Mouse (Mus musculus): ENCODE measurements at regions not wholly inside any gene's neighbourhood (a gene's known extent, or its start where the extent isn't known, plus 50 kb on each side); places are given as distances from the start of the nearest gene placed in this dataset.

DNA sequence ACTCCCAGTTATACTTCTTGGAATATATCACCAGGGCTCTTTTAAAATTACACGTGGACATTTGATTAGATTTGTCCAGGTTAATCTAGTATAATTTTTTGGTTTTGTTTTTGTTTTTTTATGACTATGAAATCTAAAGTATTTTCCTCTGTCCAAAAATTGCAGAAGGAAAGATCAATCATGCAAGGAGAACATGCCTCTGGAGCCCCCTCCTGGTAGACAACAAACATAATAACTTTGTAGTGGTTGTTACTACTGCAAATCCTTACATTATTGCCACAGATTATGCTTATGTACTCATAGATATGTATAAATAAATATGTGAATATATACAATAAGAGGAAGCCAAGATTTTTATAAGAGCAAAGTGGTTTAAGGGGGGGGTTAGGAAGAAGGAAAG lies 404.2 kb upstream of the Chl1 start:
- TF ChIP-seq CTCF (IDR thresholded peaks at IDR 0.05; ENCODE audit: low read depth): peak; percentile 65

GRCm38 (mm10) chr6:103119537-103119936 lies 390.8 kb upstream of the Chl1 start:
- no peak overlapping the region for H3K4me3 ChIP-seq (replicated peaks; ENCODE audit: low read depth, low read length)
- no peak for DNase-seq (ENCODE audit: low spot score)
- no peaks in the 10 kb centered on the region for H3K36me3 ChIP-seq (ENCODE audit: insufficient read depth, low read length)
- no peaks in the 10 kb centered on the region for H3K4me1 ChIP-seq (replicated peaks; ENCODE audit: insufficient read depth, low read length)
- ATAC-seq (replicated peaks; ENCODE audit: low FRiP score, low read depth): no peak
- no peak overlapping the region for H3K27ac ChIP-seq
- no peak overlapping the region for H3K9ac ChIP-seq (ENCODE audit: low read depth, low read length)
- H3K4me2 ChIP-seq (ENCODE audit: low read length): no peak overlapping the region
- no peak for TF ChIP-seq CTCF (IDR thresholded peaks at IDR 0.05; ENCODE audit: low read depth)
- no peaks in the 10 kb centered on the region for H3K9me3 ChIP-seq (replicated peaks; ENCODE audit: low read length)
- H3K27me3 ChIP-seq (ENCODE audit: insufficient read depth, low read length): no peaks in the 10 kb centered on the region
- WGBS: 74% methylated on average over 2 of the region's 2 CpGs

More for the DNA sequence above, 404.2 kb upstream of the Chl1 start:
- no peak overlapping the region for H3K9ac ChIP-seq (ENCODE audit: low read depth, low read length)
- 47% methylated on average over 1 of the region's 1 CpGs for WGBS
- ATAC-seq (replicated peaks; ENCODE audit: low FRiP score, low read depth) (no peak), DNase-seq (ENCODE audit: low spot score) (no peak)
- no peak overlapping the region for H3K4me2 ChIP-seq (ENCODE audit: low read length)
- H3K4me1 ChIP-seq (replicated peaks; ENCODE audit: insufficient read depth, low read length): no peaks in the 10 kb centered on the region
- H3K4me3 ChIP-seq (replicated peaks; ENCODE audit: low read depth, low read length): no peak overlapping the region
- H3K36me3 ChIP-seq (ENCODE audit: insufficient read depth, low read length): no peaks in the 10 kb centered on the region
- H3K27me3 ChIP-seq (ENCODE audit: insufficient read depth, low read length): no peaks in the 10 kb centered on the region
- no peaks in the 10 kb centered on the region for H3K9me3 ChIP-seq (replicated peaks; ENCODE audit: low read length)
- H3K27ac ChIP-seq: no peak overlapping the region

DNA sequence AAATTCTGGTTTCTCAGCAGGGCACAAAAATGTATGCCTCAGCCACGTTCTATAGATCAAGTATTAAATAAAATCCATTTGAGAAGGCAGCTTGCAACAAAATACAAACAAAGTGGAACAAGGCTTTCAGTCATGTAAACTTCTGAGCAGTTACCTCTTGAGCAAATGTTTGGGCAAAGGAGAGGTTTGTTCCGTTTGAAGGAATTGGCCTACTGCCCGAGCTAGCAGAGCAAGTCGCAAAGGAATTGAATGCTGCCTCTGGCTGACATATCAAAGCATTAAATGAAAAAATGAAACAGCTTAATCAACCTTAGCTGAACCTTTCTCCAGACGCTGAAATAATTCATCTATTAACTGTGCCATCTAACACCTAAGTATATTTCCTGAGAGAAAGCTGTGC lies 369.5 kb upstream of the Chl1 start:
- no peak for TF ChIP-seq CTCF (IDR thresholded peaks at IDR 0.05; ENCODE audit: low read depth)
- H3K27ac ChIP-seq: no peak overlapping the region
- ATAC-seq (replicated peaks; ENCODE audit: low FRiP score, low read depth) (no peak), DNase-seq (ENCODE audit: low spot score) (peak; percentile 13)
- H3K9me3 ChIP-seq (replicated peaks; ENCODE audit: low read length): no peaks in the 10 kb centered on the region
- no peak overlapping the region for H3K9ac ChIP-seq (ENCODE audit: low read depth, low read length)
- H3K4me3 ChIP-seq (replicated peaks; ENCODE audit: low read depth, low read length): no peak overlapping the region
- no peak overlapping the region for H3K4me2 ChIP-seq (ENCODE audit: low read length)
- WGBS: 52% methylated on average over 5 of the region's 5 CpGs
- no peaks in the 10 kb centered on the region for H3K27me3 ChIP-seq (ENCODE audit: insufficient read depth, low read length)
- H3K4me1 ChIP-seq (replicated peaks; ENCODE audit: insufficient read depth, low read length): no peaks in the 10 kb centered on the region
- no peaks in the 10 kb centered on the region for H3K36me3 ChIP-seq (ENCODE audit: insufficient read depth, low read length)

DNA sequence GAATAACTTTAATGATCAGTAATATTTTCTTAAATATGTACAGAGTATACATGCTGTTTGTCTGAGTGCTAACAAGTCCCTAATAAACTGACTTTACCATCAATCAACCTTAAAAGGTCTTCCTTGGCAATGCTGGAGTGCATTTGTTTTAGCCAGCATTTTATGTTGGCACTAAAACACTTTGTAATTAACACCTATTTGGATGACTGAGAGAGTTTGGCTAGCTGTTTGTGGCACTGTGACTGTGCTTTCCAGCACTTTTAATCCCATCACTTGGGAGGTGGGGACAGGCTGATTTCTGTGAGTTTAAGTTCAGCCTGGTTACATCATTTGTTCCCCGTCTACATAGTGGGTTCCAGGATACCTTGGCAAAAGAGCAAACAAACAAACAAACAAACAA lies 332.5 kb upstream of the Chl1 start:
- no peaks in the 10 kb centered on the region for H3K4me1 ChIP-seq (replicated peaks; ENCODE audit: insufficient read depth, low read length)
- H3K36me3 ChIP-seq (ENCODE audit: insufficient read depth, low read length): no peaks in the 10 kb centered on the region
- no peaks in the 10 kb centered on the region for H3K9me3 ChIP-seq (replicated peaks; ENCODE audit: low read length)
- no peak for DNase-seq (ENCODE audit: low spot score)
- no peak overlapping the region for H3K4me2 ChIP-seq (ENCODE audit: low read length)
- H3K4me3 ChIP-seq (replicated peaks; ENCODE audit: low read depth, low read length): no peak overlapping the region
- H3K27ac ChIP-seq: no peak overlapping the region
- H3K9ac ChIP-seq (ENCODE audit: low read depth, low read length): no peak overlapping the region
- H3K27me3 ChIP-seq (ENCODE audit: insufficient read depth, low read length): no peaks in the 10 kb centered on the region
- 26% methylated on average over 1 of the region's 1 CpGs for WGBS
- no peak for ATAC-seq (replicated peaks; ENCODE audit: low FRiP score, low read depth)
- TF ChIP-seq CTCF (IDR thresholded peaks at IDR 0.05; ENCODE audit: low read depth): no peak

DNA sequence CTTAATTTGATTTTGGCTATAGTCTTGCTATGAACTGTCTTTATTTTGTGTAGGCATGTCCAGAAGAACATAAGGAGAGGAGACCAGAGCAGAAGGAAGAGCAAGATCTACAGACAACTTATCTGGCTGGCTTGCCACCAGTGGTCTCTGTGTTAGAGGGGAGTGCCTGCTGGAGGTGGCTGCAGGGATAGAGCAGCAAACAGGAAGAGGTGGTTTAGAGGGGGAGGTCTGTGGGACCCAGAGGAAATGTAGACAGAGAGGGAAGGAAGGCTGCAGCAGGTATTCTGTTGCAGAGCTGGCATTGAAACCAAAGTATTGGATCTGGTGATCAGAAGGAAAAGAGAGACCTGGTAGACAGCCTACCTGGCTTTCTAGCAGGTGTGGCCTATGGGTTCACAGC lies 327.0 kb upstream of the Chl1 start:
- Histone ChIP-seq H3K4me2 (ENCODE audit: low read length) (no peak overlapping the region), H3K4me1 (replicated peaks; ENCODE audit: insufficient read depth, low read length) (no peaks in the 10 kb centered on the region), H3K9ac (ENCODE audit: low read depth, low read length) (no peak overlapping the region), H3K36me3 (ENCODE audit: insufficient read depth, low read length) (no peaks in the 10 kb centered on the region), H3K27me3 (ENCODE audit: insufficient read depth, low read length) (no peaks in the 10 kb centered on the region), H3K4me3 (replicated peaks; ENCODE audit: low read depth, low read length) (no peak overlapping the region), H3K9me3 (replicated peaks; ENCODE audit: low read length) (no peaks in the 10 kb centered on the region), H3K27ac (no peak overlapping the region)
- no peak for ATAC-seq (replicated peaks; ENCODE audit: low FRiP score, low read depth)
- no peak for DNase-seq (ENCODE audit: low spot score)
- TF ChIP-seq CTCF (IDR thresholded peaks at IDR 0.05; ENCODE audit: low read depth): no peak

GRCm38 (mm10) chr6:103196838-103197237 lies 313.5 kb upstream of the Chl1 start:
- TF ChIP-seq CTCF (IDR thresholded peaks at IDR 0.05; ENCODE audit: low read depth): no peak
- no peaks in the 10 kb centered on the region for H3K27me3 ChIP-seq (ENCODE audit: insufficient read depth, low read length)
- DNase-seq (ENCODE audit: low spot score) (no peak), ATAC-seq (replicated peaks; ENCODE audit: low FRiP score, low read depth) (no peak)
- no peak overlapping the region for H3K4me3 ChIP-seq (replicated peaks; ENCODE audit: low read depth, low read length)
- H3K36me3 ChIP-seq (ENCODE audit: insufficient read depth, low read length): no peaks in the 10 kb centered on the region
- H3K4me1 ChIP-seq (replicated peaks; ENCODE audit: insufficient read depth, low read length): no peaks in the 10 kb centered on the region
- 80% methylated on average over 6 of the region's 6 CpGs for WGBS
- no peak overlapping the region for H3K27ac ChIP-seq
- H3K9me3 ChIP-seq (replicated peaks; ENCODE audit: low read length): no peaks in the 10 kb centered on the region
- H3K9ac ChIP-seq (ENCODE audit: low read depth, low read length): no peak overlapping the region
- no peak overlapping the region for H3K4me2 ChIP-seq (ENCODE audit: low read length)

DNA sequence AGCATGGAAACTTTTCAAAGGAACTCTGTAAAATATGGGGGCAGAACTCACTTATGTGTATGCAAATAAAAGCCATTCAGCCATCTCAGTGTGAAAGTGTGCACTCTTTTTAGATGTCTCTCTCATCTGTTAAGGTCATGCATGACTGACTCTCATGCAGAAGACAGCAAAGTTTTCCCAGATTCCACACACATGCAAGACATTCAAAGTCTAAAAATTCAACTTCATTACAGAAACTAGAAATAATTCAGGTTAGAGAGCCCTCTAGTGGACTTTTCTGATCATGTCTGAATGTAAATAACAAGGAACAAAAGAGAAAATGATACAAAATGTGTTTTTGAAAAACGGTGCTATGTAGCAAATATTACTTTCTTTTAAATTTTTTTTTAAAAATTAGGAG lies 308.8 kb upstream of the Chl1 start:
- H3K27me3 ChIP-seq (ENCODE audit: insufficient read depth, low read length): no peaks in the 10 kb centered on the region
- TF ChIP-seq CTCF (IDR thresholded peaks at IDR 0.05; ENCODE audit: low read depth): peak; percentile 69
- H3K4me1 ChIP-seq (replicated peaks; ENCODE audit: insufficient read depth, low read length): no peaks in the 10 kb centered on the region
- H3K9ac ChIP-seq (ENCODE audit: low read depth, low read length): no peak overlapping the region
- no peaks in the 10 kb centered on the region for H3K36me3 ChIP-seq (ENCODE audit: insufficient read depth, low read length)
- H3K27ac ChIP-seq: no peak overlapping the region
- ATAC-seq (replicated peaks; ENCODE audit: low FRiP score, low read depth) (no peak), DNase-seq (ENCODE audit: low spot score) (peak; percentile 78)
- H3K4me3 ChIP-seq (replicated peaks; ENCODE audit: low read depth, low read length): no peak overlapping the region
- no peaks in the 10 kb centered on the region for H3K9me3 ChIP-seq (replicated peaks; ENCODE audit: low read length)
- WGBS: 16% methylated on average over 1 of the region's 1 CpGs
- no peak overlapping the region for H3K4me2 ChIP-seq (ENCODE audit: low read length)
